Mouse (Mus musculus): ENCODE data around the gene Zfr.

- TF ChIP-seq GATA1 (IDR thresholded peaks at IDR 0.05; ENCODE audit: borderline replicate concordance, low read length) (no peak), CTCF (IDR thresholded peaks at IDR 0.05; ENCODE audit: low read depth, low read length) (no peak), TAL1 (conservative IDR thresholded peaks at IDR 0.05; ENCODE audit: low read depth, low read length) (no peak), GATA2 (IDR thresholded peaks at IDR 0.05; ENCODE audit: borderline replicate concordance, low read depth, low read length) (no peak), POLR2AphosphoS5 (IDR thresholded peaks at IDR 0.05; ENCODE audit: insufficient replicate concordance, low read depth, low read length) (no peak)
Measured at GRCm38 (mm10) chr15:12106430-12106829, 11.2 kb upstream of the Zfr start.

Measured in G1E (cell line).